Mouse (Mus musculus): ENCODE measurements at regions not wholly inside any gene's neighbourhood (a gene's known extent, or its start where the extent isn't known, plus 50 kb on each side); places are given as distances from the start of the nearest gene placed in this dataset.

- TF ChIP-seq POLR2A (IDR thresholded peaks at IDR 0.05; ENCODE audit: borderline replicate concordance, extremely low read depth, insufficient read depth, insufficient read length, poor library complexity, severe bottlenecking) (no peak), CTCF (IDR thresholded peaks at IDR 0.05; ENCODE audit: borderline replicate concordance, extremely low read depth, insufficient read depth, insufficient read length) (no peak)
Observed at GRCm38 (mm10) chr16:76532142-76532927, 158.7 kb upstream of the Nrip1 start.

GRCm38 (mm10) chr16:76530886-76531285, 157.3 kb upstream of the Nrip1 start:
- TF ChIP-seq CTCF (IDR thresholded peaks at IDR 0.05; ENCODE audit: borderline replicate concordance, extremely low read depth, insufficient read depth, insufficient read length) (no peak), POLR2A (IDR thresholded peaks at IDR 0.05; ENCODE audit: borderline replicate concordance, extremely low read depth, insufficient read depth, insufficient read length, poor library complexity, severe bottlenecking) (no peak)
- DNase-seq (ENCODE audit: low read depth) = no peak

More at GRCm38 (mm10) chr16:76532142-76532927, 158.7 kb upstream of the Nrip1 start:
- no peak for DNase-seq (ENCODE audit: low read depth)

GRCm38 (mm10) chr16:76529613-76530012, 156.0 kb upstream of the Nrip1 start:
- TF ChIP-seq CTCF (IDR thresholded peaks at IDR 0.05; ENCODE audit: borderline replicate concordance, extremely low read depth, insufficient read depth, insufficient read length) (no peak), POLR2A (IDR thresholded peaks at IDR 0.05; ENCODE audit: borderline replicate concordance, extremely low read depth, insufficient read depth, insufficient read length, poor library complexity, severe bottlenecking) (no peak)
- DNase-seq (ENCODE audit: low read depth) = no peak

- DNase-seq (ENCODE audit: low read depth) = no peak
- no peak for TF ChIP-seq POLR2A (IDR thresholded peaks at IDR 0.05; ENCODE audit: borderline replicate concordance, extremely low read depth, insufficient read depth, insufficient read length, poor library complexity, severe bottlenecking)
- TF ChIP-seq CTCF (IDR thresholded peaks at IDR 0.05; ENCODE audit: borderline replicate concordance, extremely low read depth, insufficient read depth, insufficient read length) = no peak
Observed at GRCm38 (mm10) chr16:76527106-76527949, 153.7 kb upstream of the Nrip1 start.

GRCm38 (mm10) chr16:76525563-76525962, 151.9 kb upstream of the Nrip1 start:
- DNase-seq (ENCODE audit: low read depth) = no peak
- no peak for TF ChIP-seq CTCF (IDR thresholded peaks at IDR 0.05; ENCODE audit: borderline replicate concordance, extremely low read depth, insufficient read depth, insufficient read length)
- no peak for TF ChIP-seq POLR2A (IDR thresholded peaks at IDR 0.05; ENCODE audit: borderline replicate concordance, extremely low read depth, insufficient read depth, insufficient read length, poor library complexity, severe bottlenecking)

- DNase-seq (ENCODE audit: low read depth) = no peak
- TF ChIP-seq POLR2A (IDR thresholded peaks at IDR 0.05; ENCODE audit: borderline replicate concordance, extremely low read depth, insufficient read depth, insufficient read length, poor library complexity, severe bottlenecking) (no peak), CTCF (IDR thresholded peaks at IDR 0.05; ENCODE audit: borderline replicate concordance, extremely low read depth, insufficient read depth, insufficient read length) (no peak)
Observed at GRCm38 (mm10) chr16:76524921-76525320, 151.3 kb upstream of the Nrip1 start.

GRCm38 (mm10) chr16:76521142-76521541, 147.5 kb upstream of the Nrip1 start:
- TF ChIP-seq POLR2A (IDR thresholded peaks at IDR 0.05; ENCODE audit: borderline replicate concordance, extremely low read depth, insufficient read depth, insufficient read length, poor library complexity, severe bottlenecking) = no peak
- no peak for TF ChIP-seq CTCF (IDR thresholded peaks at IDR 0.05; ENCODE audit: borderline replicate concordance, extremely low read depth, insufficient read depth, insufficient read length)
- no peak for DNase-seq (ENCODE audit: low read depth)

GRCm38 (mm10) chr16:76520643-76520993, 147.0 kb upstream of the Nrip1 start:
- no peak for TF ChIP-seq POLR2A (IDR thresholded peaks at IDR 0.05; ENCODE audit: borderline replicate concordance, extremely low read depth, insufficient read depth, insufficient read length, poor library complexity, severe bottlenecking)
- TF ChIP-seq CTCF (IDR thresholded peaks at IDR 0.05; ENCODE audit: borderline replicate concordance, extremely low read depth, insufficient read depth, insufficient read length) = no peak
- no peak for DNase-seq (ENCODE audit: low read depth)

GRCm38 (mm10) chr16:76519911-76520642, 146.4 kb upstream of the Nrip1 start:
- no peak for TF ChIP-seq CTCF (IDR thresholded peaks at IDR 0.05; ENCODE audit: borderline replicate concordance, extremely low read depth, insufficient read depth, insufficient read length)
- no peak for TF ChIP-seq POLR2A (IDR thresholded peaks at IDR 0.05; ENCODE audit: borderline replicate concordance, extremely low read depth, insufficient read depth, insufficient read length, poor library complexity, severe bottlenecking)
- DNase-seq (ENCODE audit: low read depth) = no peak

GRCm38 (mm10) chr16:76510861-76511260, 137.2 kb upstream of the Nrip1 start:
- no peak for TF ChIP-seq POLR2A (IDR thresholded peaks at IDR 0.05; ENCODE audit: borderline replicate concordance, extremely low read depth, insufficient read depth, insufficient read length, poor library complexity, severe bottlenecking)
- TF ChIP-seq CTCF (IDR thresholded peaks at IDR 0.05; ENCODE audit: borderline replicate concordance, extremely low read depth, insufficient read depth, insufficient read length) = no peak
- DNase-seq (ENCODE audit: low read depth) = peak; percentile 20

GRCm38 (mm10) chr16:76509109-76509650, 135.6 kb upstream of the Nrip1 start:
- TF ChIP-seq POLR2A (IDR thresholded peaks at IDR 0.05; ENCODE audit: borderline replicate concordance, extremely low read depth, insufficient read depth, insufficient read length, poor library complexity, severe bottlenecking) (no peak), CTCF (IDR thresholded peaks at IDR 0.05; ENCODE audit: borderline replicate concordance, extremely low read depth, insufficient read depth, insufficient read length) (no peak)
- no peak for DNase-seq (ENCODE audit: low read depth)

Data from brain, embryonic 14.5 days (tissue).